Mouse (Mus musculus) heart, postnatal 0 days (tissue): ENCODE results near the gene Mthfd2. TPM values are rescaled to one million over a fixed set of nuclear protein-coding genes. Genes with fewer than 3 reads are reported as not detected.
A peak's percentile ranks its signal among the peaks of the same experiment; 100 is the strongest.
"Not testable (repeated sequence)": the region's sequence is repeated elsewhere in the genome, so short reads cannot be mapped to it uniquely, and the experiment has no call there.

Experiments
- ATAC-seq: fragments of 200-750 bp; cut with Nextera tagmentation; 2 replicates; pipeline ENCODE4 v1.8.0; 2017; ENCODE audit warnings: low read depth, moderate number of reproducible peaks, moderate library complexity; ENCODE audit not compliant: insufficient read depth
- DNase-seq: peaks from one replicate; pipeline ENCODE4 v3.0.0-alpha.2; 2016; ENCODE audit warnings: low spot score
- H3K27ac ChIP-seq: fragments of 300-500 bp; sonication (generic); 2 replicates; pipeline ENCODE4 v1.5.1; 2014; ENCODE audit warnings: low read depth, mild to moderate bottlenecking
- H3K27me3 ChIP-seq: fragments of 300-500 bp; sonication (generic); 2 replicates; pipeline ENCODE4 v1.6.1; 2014; ENCODE audit warnings: low read length, mixed read lengths; ENCODE audit not compliant: control insufficient read depth, insufficient read depth
- H3K36me3 ChIP-seq: fragments of 300-500 bp; sonication (generic); replicated peaks from 2 replicates; pipeline ENCODE4 v1.6.1; 2014; ENCODE audit warnings: low read length, mixed read lengths; ENCODE audit not compliant: control insufficient read depth, insufficient read depth
- H3K4me1 ChIP-seq: fragments of 300-500 bp; sonication (generic); 2 replicates; pipeline ENCODE4 v1.6.1; 2014; ENCODE audit warnings: antibody characterized with exemption; ENCODE audit not compliant: control insufficient read depth, insufficient read depth
- H3K4me2 ChIP-seq: fragments of 300-500 bp; sonication (generic); 2 replicates; pipeline ENCODE4 v1.6.1; 2014; ENCODE audit warnings: low read depth, mild to moderate bottlenecking, low read length, moderate library complexity
- H3K4me3 ChIP-seq: fragments of 300-500 bp; sonication (generic); 2 replicates; pipeline ENCODE4 v1.5.1; 2014; ENCODE audit warnings: low read depth, low read length
- H3K9ac ChIP-seq: fragments of 300-500 bp; sonication (generic); replicated peaks from 2 replicates; pipeline ENCODE4 v1.6.1; 2014; ENCODE audit warnings: low read depth, low read length, mixed read lengths
- H3K9me3 ChIP-seq: fragments of 300-500 bp; sonication (generic); replicated peaks from 2 replicates; pipeline ENCODE4 v1.6.1; 2016; ENCODE audit warnings: low read length; ENCODE audit not compliant: control insufficient read depth
- CTCF ChIP-seq: IDR thresholded peaks from 2 replicates; pipeline ENCODE4 v1.5.1; 2016; ENCODE audit warnings: antibody characterized with exemption, control low read depth, low read depth
- EP300 ChIP-seq: IDR thresholded peaks from 2 replicates; pipeline ENCODE4 v1.6.1; 2016; ENCODE audit warnings: antibody characterized with exemption, low read depth
- WGBS: fragments of 180-500 bp; shearing (Covaris S2); extraction: QIAGEN DNeasy Blood & Tissue Kit; methylation state at CpG from one replicate; pipeline ENCODE4 v1.1.7; 2014; 5-methylcytosine and 5-hydroxymethylcytosine counted together
- polyA plus RNA-seq: library from polyadenylated mRNA; unstranded; fragments of >200 nt; fragmentation: Nextera tagmentation; extraction: Ambion mirVana; gene quantifications from 2 replicates; pipeline ENCODE4 v1.2.1, GENCODE M21; 2015
- total RNA-seq: library from RNA; depleted of rRNA; stranded (reverse); fragments of >200 nt; gene quantifications from 2 replicates; pipeline ENCODE4 v1.2.3, GENCODE M21; 2014; ENCODE audit warnings: low replicate concordance

Mthfd2 gene
- total and polyA plus RNA-seq, 2 experiments from 2014 or later, result 3.6 to 8.9 TPM

GRCm38 (mm10) chr6:83347916-83348315 is 22.2 kb upstream of the Mthfd2 start:
- ATAC-seq, result no peak

GRCm38 (mm10) chr6:83345285-83345684 is 19.6 kb upstream of the Mthfd2 start:
- H3K27me3 ChIP-seq, H3K4me2 ChIP-seq, H3K4me3 ChIP-seq, ATAC-seq, DNase-seq, H3K9me3 ChIP-seq, H3K27ac ChIP-seq, H3K9ac ChIP-seq, H3K4me1 ChIP-seq: not testable (repeated sequence)
- peaks cover 28% of the 10 kb centered on the region for H3K36me3 ChIP-seq
- 74% methylated on average over 8 of the region's 8 CpGs for WGBS

More at GRCm38 (mm10) chr6:83347916-83348315, 22.2 kb upstream of the Mthfd2 start:
- Histone ChIP-seq H3K9ac (no peak overlapping the region), H3K27ac (no peak overlapping the region), H3K36me3 (peaks cover 17% of the 10 kb centered on the region), H3K27me3 (no peaks in the 10 kb centered on the region), H3K4me1 (no peaks in the 10 kb centered on the region; the same call in 1 of the 2 replicates), H3K4me3 (no peak overlapping the region), H3K4me2 (no peak overlapping the region), H3K9me3 (no peaks in the 10 kb centered on the region)
- TF ChIP-seq CTCF, result no peak
- no peak for TF ChIP-seq EP300
- DNase-seq, result no peak
- WGBS, result 83% methylated on average over 3 of the region's 3 CpGs

- 82% methylated on average over 2 of the region's 2 CpGs for WGBS
- DNase-seq, result no peak
- Histone ChIP-seq H3K4me1 (no peaks in the 10 kb centered on the region), H3K9ac (no peak overlapping the region), H3K4me3 (no peak overlapping the region), H3K4me2 (no peak overlapping the region), H3K27ac (no peak overlapping the region), H3K27me3 (no peaks in the 10 kb centered on the region), H3K9me3 (no peaks in the 10 kb centered on the region), H3K36me3 (peaks cover 48% of the 10 kb centered on the region)
- no peak for TF ChIP-seq EP300
- no peak for TF ChIP-seq CTCF
- no peak for ATAC-seq
Measured at GRCm38 (mm10) chr6:83342957-83343356, 17.2 kb upstream of the Mthfd2 start.

- Histone ChIP-seq H3K9ac (no peak overlapping the region), H3K27me3 (no peaks in the 10 kb centered on the region), H3K4me2 (no peak overlapping the region), H3K4me1 (no peaks in the 10 kb centered on the region), H3K36me3 (peaks cover 58% of the 10 kb centered on the region), H3K27ac (no peak overlapping the region), H3K9me3 (no peaks in the 10 kb centered on the region), H3K4me3 (no peak overlapping the region)
- WGBS, result 47% methylated on average over 3 of the region's 3 CpGs
- no peak for TF ChIP-seq CTCF
- DNase-seq (no peak), ATAC-seq (no peak)
Measured at GRCm38 (mm10) chr6:83341387-83341786, 15.7 kb upstream of the Mthfd2 start.

DNA sequence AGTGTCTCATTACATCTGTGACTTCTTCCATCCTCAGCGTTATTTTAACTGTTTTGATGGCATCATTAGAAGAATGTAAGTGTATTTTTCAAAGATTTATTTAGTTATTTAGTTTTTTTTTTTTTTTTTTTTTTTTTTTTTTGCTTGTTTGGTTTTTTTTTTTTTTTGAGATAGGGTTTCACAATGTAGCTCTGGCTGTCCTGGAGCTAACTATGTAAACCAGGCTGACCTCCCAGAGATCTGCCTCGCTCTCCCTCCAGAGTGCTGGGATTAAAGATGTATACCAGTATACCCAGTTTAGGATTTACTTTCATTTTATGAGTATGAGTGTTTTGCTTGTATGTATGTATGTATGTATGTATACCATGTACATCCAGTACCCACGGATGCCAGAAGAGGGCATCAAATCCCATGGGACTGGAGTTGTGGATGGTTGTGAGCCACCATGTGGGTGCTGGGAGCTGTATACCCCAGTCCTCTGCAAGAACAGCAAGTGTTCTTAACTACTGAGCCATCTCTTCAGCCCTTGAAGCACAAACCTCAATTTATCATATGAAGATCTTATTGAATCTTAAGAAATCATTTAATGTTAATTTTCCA is 2.0 kb upstream of the Mthfd2 start:
- WGBS, result 82% methylated on average over 3 of the region's 3 CpGs
- TF ChIP-seq EP300 (no peak), CTCF (no peak)
- peaks cover 10% of the 10 kb centered on the region; the same call in 1 of the 2 replicates for H3K4me1 ChIP-seq
- H3K4me3 ChIP-seq, result no peak overlapping the region
- DNase-seq (no peak), ATAC-seq (no peak)
- H3K27me3 ChIP-seq, result no peaks in the 10 kb centered on the region
- H3K9ac ChIP-seq, result no peak overlapping the region
- no peaks in the 10 kb centered on the region for H3K9me3 ChIP-seq
- H3K36me3 ChIP-seq, result peaks cover 28% of the 10 kb centered on the region
- no peak overlapping the region for H3K27ac ChIP-seq
- H3K4me2 ChIP-seq, result no peak overlapping the region

DNA sequence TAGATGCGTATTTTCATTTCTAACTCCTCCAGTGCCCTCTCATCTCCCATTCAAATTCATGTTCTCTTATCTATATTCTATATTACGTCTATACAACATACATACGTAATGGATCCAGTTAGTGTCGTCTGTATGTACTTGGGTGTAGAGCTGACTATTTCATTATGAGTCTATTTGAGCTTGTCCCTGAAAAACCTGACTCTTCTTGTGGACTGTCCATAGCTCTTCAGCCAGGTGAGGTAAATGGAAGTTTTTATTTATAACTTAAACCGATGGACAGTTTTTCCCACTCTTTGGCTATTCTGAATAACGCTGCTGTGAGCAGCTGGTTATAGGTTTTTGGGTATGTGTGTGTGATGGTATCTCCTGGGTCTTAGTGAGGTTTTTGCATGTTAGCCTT is 1.1 kb upstream of the Mthfd2 start:
- 43% methylated on average over 6 of the region's 6 CpGs for WGBS

More for the DNA sequence above, 1.1 kb upstream of the Mthfd2 start:
- DNase-seq (no peak), ATAC-seq (no peak)
- TF ChIP-seq EP300, result no peak
- no peak for TF ChIP-seq CTCF
- Histone ChIP-seq H3K4me2 (peak overlapping the region; percentile 66), H3K4me1 (peaks cover 10% of the 10 kb centered on the region; the same call in 1 of the 2 replicates), H3K4me3 (peak overlapping the region; percentile 88), H3K27ac (no peak overlapping the region), H3K9ac (peak overlapping the region; percentile 85), H3K36me3 (peaks cover 21% of the 10 kb centered on the region), H3K27me3 (no peaks in the 10 kb centered on the region), H3K9me3 (no peaks in the 10 kb centered on the region)
